Mouse (Mus musculus): Measurements from ENCODE around the gene Myrip.

DNA sequence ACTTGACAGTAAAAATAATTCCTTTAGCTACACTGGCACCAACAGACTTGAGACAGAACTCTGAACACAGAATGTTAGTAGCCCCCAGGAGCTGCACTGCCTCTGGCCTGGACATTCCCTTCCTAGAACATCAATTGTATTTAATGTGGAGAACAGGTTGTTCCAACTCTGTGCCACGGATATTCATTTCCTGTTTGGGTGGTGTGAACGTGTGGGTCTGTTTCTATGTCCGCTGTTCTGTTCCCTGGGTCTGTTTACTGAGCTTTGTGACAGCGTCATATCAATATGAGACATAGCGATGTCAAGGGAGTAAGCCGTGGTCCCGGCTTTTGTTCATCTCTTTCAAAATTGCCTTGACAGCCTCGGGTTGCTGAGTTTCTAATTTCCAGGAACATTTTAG, 97.0 kb downstream of the Myrip start:
- TF ChIP-seq CTCF (IDR thresholded peaks at IDR 0.05) = no peak
- TF ChIP-seq POLR2A (IDR thresholded peaks at IDR 0.05; ENCODE audit: insufficient read depth, low read depth, low read length) = no peak
- no peak for TF ChIP-seq EP300 (IDR thresholded peaks at IDR 0.05; ENCODE audit: insufficient read depth, low read depth, low read length)

Measured in heart, adult 2 months (tissue).